Mouse (Mus musculus): ENCODE data around the gene Vmn1r83. TPM values are rescaled to one million over a fixed set of nuclear protein-coding genes. Genes with fewer than 3 reads are reported as not detected.

The Vmn1r83 gene
- polyA plus RNA-seq (2015; fragmentation: Nextera tagmentation; extraction: Ambion mirVana) = not detected in 2 replicates

- no peak for ATAC-seq (replicated peaks)
- H3K4me1 ChIP-seq = no peaks in the 10 kb centered on the region
- H3K9ac ChIP-seq (replicated peaks) = no peak within 1 kb of the TSS
- H3K9me3 ChIP-seq = 0 out of 2 replicates have a peak, but pooled peaks cover 9% of the 10 kb centered on the region
- no peak within 1 kb of the TSS for H3K27ac ChIP-seq (replicated peaks)
- H3K36me3 ChIP-seq = no peaks in the 10 kb centered on the region
- no peak within 1 kb of the TSS for H3K4me2 ChIP-seq (replicated peaks)
- no peaks in the 10 kb centered on the region for H3K27me3 ChIP-seq
- no peak within 1 kb of the TSS for H3K4me3 ChIP-seq
- WGBS = 80% methylated on average over 2 of the region's 2 CpGs
Measured at GRCm38 (mm10) chr7:12329381-12329780, at the start of gene Vmn1r83. Gene Vmn1r83 (minus strand): TSS chr7:12329481.

GRCm38 (mm10) chr7:12369173-12369572 is 39.9 kb upstream of the Vmn1r83 start, which contains the start of gene Vmn1r84:
Gene Vmn1r84 (minus strand): TSS chr7:12369273.
- H3K9me3 ChIP-seq = 0 out of 2 replicates have a peak, but pooled peaks cover 3% of the 10 kb centered on the region

GRCm38 (mm10) chr7:12300130-12300529 is 29.2 kb downstream of the Vmn1r83 start, which contains the start of gene Vmn1r82:
Gene Vmn1r82 (plus strand): TSS chr7:12300430.
- Histone ChIP-seq H3K4me1 (no peaks in the 10 kb centered on the region), H3K4me3 (no peak within 1 kb of the TSS), H3K27ac (replicated peaks) (no peak within 1 kb of the TSS), H3K9me3 (peaks cover 18% of the 10 kb centered on the region), H3K27me3 (no peaks in the 10 kb centered on the region), H3K4me2 (replicated peaks) (no peak within 1 kb of the TSS), H3K9ac (replicated peaks) (no peak within 1 kb of the TSS), H3K36me3 (no peaks in the 10 kb centered on the region)
- ATAC-seq (replicated peaks) = no peak
- WGBS = 55% methylated on average over 2 of the region's 2 CpGs

More at GRCm38 (mm10) chr7:12369173-12369572, 39.9 kb upstream of the Vmn1r83 start, which contains the start of gene Vmn1r84:
- no peak within 1 kb of the TSS for H3K9ac ChIP-seq (replicated peaks)
- ATAC-seq (replicated peaks) = no peak
- H3K27ac ChIP-seq (replicated peaks) = no peak within 1 kb of the TSS
- no peaks in the 10 kb centered on the region for H3K4me1 ChIP-seq
- H3K27me3 ChIP-seq = no peaks in the 10 kb centered on the region
- no peak within 1 kb of the TSS for H3K4me3 ChIP-seq
- no peak within 1 kb of the TSS for H3K4me2 ChIP-seq (replicated peaks)
- H3K36me3 ChIP-seq = no peaks in the 10 kb centered on the region
- WGBS = 71% methylated on average over 1 of the region's 1 CpGs

Small RNAs within 50 kb of the gene (microRNA-seq; reads per million reads assigned to microRNA genes)
- not detected for gene Gm23521

Other genes with a start within 250 kb of the Vmn1r83 start
- not detected in 2 replicates for gene Vmn1r78, start 179.2 kb downstream of the Vmn1r83 start, polyA plus RNA-seq (2015; fragmentation: Nextera tagmentation; extraction: Ambion mirVana)
- not detected in 2 replicates for gene Vmn1r79, start 158.2 kb downstream of the Vmn1r83 start, polyA plus RNA-seq (2015; fragmentation: Nextera tagmentation; extraction: Ambion mirVana)
- gene Vmn1r80, start 140.2 kb downstream of the Vmn1r83 start, polyA plus RNA-seq (2015; fragmentation: Nextera tagmentation; extraction: Ambion mirVana) = not detected in 2 replicates
- gene Vmn1r81, start 61.2 kb downstream of the Vmn1r83 start, polyA plus RNA-seq (2015; fragmentation: Nextera tagmentation; extraction: Ambion mirVana) = not detected in 2 replicates
- gene Vmn1r82, start 29.1 kb downstream of the Vmn1r83 start, polyA plus RNA-seq (2015; fragmentation: Nextera tagmentation; extraction: Ambion mirVana) = not detected in 2 replicates
- gene Vmn1r84, start 39.8 kb upstream of the Vmn1r83 start, polyA plus RNA-seq (2015; fragmentation: Nextera tagmentation; extraction: Ambion mirVana) = not detected in 2 replicates
- gene Zfp551, start 93.3 kb upstream of the Vmn1r83 start, polyA plus RNA-seq (2015; fragmentation: Nextera tagmentation; extraction: Ambion mirVana) = 9.5 and 10.1 TPM in 2 replicates
- gene Zfp606, start 148.8 kb upstream of the Vmn1r83 start, polyA plus RNA-seq (2015; fragmentation: Nextera tagmentation; extraction: Ambion mirVana) = 49.2 and 52.5 TPM in 2 replicates
- not detected in 2 replicates for gene 2900092C05Rik, start 183.0 kb upstream of the Vmn1r83 start, polyA plus RNA-seq (2015; fragmentation: Nextera tagmentation; extraction: Ambion mirVana)